Mouse (Mus musculus): ENCODE data around the gene Fads1.

Fads1 gene

GRCm38 (mm10) chr19:10216101-10216500, 33.4 kb downstream of the Fads1 start:
- DNase-seq = no peak

DNA sequence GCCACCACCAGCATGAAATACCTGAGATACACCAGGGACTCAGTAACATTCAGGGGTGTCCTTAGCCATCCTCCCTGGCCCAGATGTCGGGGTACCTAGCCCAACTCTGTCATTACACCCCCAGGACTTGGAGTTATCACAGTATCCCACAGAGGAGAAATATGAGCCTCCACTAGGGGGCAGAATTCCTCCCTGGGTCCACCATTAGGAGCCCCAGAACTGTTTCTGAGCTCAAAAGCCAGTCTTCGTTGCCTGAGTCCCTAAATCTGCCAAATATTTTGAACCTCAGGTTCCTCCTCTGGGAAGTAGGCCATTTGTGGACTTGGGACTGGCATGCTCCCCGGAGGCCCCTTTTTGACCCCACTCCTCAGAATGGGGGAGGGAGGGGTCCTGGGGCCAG, 36.4 kb downstream of the Fads1 start:
- DNase-seq = peak; percentile 75

DNA sequence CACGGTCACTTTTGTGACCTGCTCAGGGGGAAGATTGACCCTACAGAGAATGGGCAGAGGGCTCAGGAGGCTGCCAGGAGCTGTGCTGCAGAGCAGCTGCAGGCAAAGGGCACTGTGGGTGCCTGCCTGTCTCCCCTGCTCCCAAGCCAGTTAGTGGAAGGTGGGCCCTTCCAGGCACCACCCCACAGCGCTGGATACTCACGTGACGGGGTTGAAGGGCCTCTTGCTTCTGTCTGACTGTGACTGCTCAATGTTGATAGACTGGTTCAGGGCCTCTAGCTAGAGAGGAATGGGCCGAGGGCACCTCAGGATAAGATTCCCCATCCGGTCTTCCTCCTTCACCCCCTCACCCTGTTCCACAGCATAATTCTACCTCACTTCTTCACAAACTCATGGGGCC, 36.9 kb downstream of the Fads1 start:
- DNase-seq = no peak

DNA sequence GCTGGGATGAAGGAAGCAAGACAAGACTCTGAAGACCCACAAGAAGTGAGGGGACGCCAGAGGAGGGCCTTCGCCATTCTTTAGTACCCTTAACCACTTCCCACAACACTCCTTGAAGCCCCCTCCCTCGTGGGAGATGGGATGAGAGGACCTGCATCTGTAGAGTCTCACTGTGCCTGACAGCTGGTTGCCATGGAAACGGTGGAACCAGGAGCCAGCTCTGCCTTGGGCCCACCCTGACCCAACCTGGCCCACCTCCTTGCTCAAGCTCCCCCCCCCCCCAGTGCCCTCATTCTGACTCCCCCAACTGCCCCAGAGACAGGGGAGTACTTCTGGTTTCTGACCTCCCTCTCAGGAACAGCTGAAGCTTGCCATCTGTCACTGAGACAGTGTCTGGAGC, 38.9 kb downstream of the Fads1 start:
- no peak for DNase-seq

DNA sequence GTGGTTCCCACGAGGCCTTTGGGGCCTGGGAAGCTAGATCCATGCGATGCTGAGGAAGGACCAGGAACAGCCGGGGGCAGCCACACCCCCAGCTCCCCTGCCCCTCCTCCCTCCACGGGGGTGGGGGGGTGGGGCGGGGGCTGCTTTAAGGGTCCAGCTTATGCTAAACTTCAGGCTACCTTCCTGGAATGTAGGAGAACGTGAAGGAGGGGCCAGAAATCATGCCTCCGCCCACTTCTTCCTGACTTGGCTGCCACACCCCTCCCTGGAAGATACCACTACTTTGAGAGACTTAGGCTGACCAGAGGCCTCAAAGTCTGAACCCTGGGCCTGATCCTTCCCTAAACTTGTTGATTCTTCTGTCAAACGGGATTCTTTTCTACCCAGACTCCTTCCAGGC, 40.0 kb downstream of the Fads1 start:
- no peak for DNase-seq

DNA sequence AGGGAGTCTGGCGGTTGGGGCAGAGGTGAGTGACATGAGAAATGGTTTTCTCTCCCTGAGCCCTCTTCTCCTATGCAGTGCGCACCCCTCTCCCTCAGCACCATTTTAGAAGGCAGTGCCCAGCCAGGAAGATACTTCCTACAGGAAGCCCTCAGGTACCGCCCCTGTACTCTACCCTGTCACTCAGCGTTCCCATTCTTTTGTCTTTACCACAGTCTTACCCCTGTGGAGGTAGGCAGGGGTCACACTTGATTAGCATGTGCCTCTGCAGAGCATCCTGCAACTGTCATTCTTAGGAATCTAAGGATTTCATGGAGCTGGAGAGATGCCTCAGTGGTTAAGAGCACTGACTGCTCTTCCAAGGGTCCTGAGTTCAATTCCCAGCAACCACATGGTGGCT, 40.9 kb downstream of the Fads1 start:
- no peak for DNase-seq

- no peak for DNase-seq
Measured at GRCm38 (mm10) chr19:10224637-10225453, 42.2 kb downstream of the Fads1 start.

DNA sequence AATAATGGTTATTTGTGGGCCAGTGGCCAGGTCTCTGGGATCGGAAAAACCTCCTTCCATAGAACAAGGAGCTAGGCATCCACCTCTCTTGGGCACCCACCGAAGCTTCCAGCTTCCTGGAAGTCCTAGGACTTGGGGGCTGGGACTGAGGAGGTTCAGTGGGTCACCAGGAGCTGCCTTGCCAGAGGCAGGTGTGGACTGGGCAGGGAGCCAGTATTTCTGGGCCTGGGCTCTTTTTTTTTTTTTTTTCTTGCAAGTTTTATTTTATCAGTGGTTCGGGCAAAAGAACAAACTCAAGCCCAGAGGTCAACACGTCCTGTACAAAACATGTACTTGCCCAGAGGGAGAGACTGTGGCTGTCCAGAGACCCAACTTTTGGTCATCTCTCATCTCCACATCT, 43.1 kb downstream of the Fads1 start:
- DNase-seq = peak; percentile 48

GRCm38 (mm10) chr19:10231016-10231415, 48.3 kb downstream of the Fads1 start:
- DNase-seq = no peak

DNA sequence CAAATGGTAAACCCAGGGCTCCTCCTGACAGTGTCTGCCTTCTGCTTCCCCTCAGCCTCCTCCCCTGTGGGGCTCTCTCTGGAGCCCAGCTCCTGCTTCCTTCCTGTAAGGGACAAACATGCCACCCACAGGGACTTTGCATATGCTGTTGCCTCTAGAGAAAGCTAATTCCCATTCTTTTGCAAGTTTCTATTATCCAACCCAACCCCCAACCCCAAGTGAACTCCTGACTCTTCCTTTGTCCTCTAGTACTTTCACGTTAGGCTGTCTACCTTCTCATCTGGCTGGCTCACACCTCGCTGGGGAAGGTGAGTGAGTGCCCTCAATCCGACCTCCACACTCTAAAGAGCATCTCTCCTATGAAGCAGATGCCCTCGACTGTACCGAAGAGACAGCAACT, 49.2 kb downstream of the Fads1 start:
- no peak for DNase-seq

DNA sequence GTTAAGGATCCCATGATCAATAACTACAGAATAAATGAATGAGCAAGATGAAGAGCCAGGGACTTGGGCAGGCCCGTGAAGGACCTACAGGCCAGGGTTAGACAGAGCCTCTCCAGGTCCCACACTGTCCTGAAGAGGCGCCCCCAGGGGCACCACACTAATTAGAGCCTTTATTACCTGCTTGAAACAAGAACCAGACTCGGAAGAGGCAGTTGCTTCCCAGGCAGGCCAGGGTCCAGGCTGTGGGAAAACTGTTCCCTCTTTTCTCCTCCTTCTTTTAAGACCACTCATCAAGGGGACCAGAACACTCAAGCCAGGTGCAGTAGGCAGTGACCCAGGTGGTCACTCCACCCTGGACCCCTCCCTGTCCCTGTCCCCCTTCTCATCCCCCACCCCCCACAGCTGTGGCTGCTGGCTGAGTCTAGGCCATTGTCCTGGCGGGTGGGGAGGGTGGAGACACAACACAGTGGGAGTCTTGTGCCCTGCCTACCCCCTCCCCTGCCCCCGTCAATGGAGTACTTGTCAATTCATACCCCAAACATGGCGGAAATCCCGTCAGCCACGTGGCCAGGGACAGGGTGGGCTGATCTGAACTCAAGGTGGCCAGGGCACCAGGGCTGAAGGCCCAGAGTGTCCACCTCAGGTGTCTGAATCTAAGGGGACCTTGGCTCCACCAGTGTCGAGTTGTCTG, 49.8 kb downstream of the Fads1 start:
- DNase-seq = no peak

GRCm38 (mm10) chr19:10235784-10236565, 53.3 kb downstream of the Fads1 start:
- no peak for DNase-seq

DNA sequence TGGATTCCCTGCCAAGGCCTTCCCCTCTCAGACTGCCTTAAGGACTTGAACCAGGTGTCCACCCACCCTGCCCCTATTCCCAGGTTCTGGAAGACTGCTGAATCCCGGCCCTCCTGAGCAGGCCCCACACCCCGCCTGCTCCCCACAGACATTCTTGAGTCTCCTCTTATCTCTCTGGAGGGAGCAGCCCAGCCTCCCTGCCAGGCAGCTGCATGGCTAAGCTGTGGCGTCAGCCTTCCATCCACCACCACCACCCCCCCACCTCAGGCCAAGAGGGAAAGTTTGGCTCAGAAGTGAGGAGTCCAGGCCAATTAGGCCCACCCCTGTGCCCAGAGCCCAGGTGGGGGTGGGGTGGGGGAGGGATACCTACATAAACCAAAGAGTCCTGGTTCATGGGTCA, 55.8 kb downstream of the Fads1 start:
- no peak for DNase-seq

GRCm38 (mm10) chr19:10239419-10239818, 56.7 kb downstream of the Fads1 start:
- no peak for DNase-seq

GRCm38 (mm10) chr19:10239975-10240653, 57.4 kb downstream of the Fads1 start:
- no peak for DNase-seq

DNA sequence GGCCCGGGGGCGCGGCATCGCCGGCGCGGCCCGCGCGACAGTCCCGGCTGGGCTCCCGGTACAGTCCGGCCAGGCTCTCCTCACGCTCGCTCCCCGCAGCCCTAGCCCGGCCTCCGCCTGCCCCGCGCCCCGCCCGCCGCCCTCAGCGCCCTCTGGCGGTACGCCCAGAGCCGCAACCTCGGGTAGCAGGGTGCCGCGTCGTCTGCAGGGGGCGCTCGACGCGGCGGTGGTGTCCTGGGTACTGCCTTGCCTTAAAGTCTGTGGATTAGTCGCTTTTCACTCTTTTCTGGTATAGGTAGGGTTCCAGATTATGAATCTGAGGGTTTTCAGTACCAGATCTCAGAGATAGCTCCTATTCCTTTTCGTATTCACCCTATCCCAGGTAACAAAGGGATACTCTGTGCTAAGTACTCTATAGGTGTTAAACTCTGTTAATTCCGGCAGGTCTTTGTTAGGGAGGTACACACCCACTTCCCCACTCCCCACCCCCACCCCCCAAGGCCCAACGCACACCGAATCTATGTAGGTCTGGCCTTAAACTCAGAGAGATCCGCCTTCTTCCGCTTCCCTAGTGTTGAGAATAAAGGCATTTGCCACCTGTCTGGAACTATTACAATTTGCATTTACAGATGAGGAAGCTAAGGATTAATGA, 58.1 kb downstream of the Fads1 start, which contains the start of gene Myrf:
Gene Myrf (minus strand): TSS at position 95 of the 652 bp plus-strand sequence.
- peak; percentile 86 for DNase-seq

GRCm38 (mm10) chr19:10242916-10243315, 60.2 kb downstream of the Fads1 start:
- no peak for DNase-seq

DNA sequence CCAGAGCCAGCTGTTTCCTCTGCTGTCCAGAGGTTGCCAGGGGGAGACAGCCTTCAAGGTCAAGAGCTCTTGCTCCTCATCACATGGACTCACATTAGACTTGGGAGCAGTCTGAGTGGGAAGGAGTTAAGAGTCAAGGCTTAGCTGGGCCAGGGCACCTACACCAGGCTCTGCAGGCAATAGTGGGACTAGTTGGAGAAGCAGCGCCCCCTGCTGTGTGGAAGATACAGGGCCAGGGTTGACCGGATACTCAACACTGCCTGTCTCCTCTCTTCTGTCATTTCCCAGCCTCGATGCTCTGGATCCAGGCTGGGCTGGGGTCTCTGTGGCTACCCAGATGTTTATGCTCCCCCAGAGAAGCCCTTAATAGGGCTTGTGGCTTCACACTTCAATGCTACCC, 61.5 kb downstream of the Fads1 start:
- peak; percentile 73 for DNase-seq
